Mouse (Mus musculus) neural tube, embryonic 11.5 days (tissue): Measurements from ENCODE around the gene Adcy5. TPM values are rescaled to one million over a fixed set of nuclear protein-coding genes. Genes with fewer than 3 reads are reported as not detected.

Experiments used
- ATAC-seq: fragments of 200-750 bp; cut with Nextera tagmentation; 2 replicates; pipeline ENCODE4 v1.8.0; 2017; ENCODE audit warnings: moderate number of reproducible peaks, mild to moderate bottlenecking, moderate TSS enrichment, moderate library complexity; ENCODE audit not compliant: insufficient read depth, low FRiP score, low TSS enrichment
- DNase-seq: peaks from one replicate; pipeline ENCODE4 v3.0.0-alpha.2; 2015; ENCODE audit warnings: low spot score
- H3K27ac ChIP-seq: fragments of 300-500 bp; sonication (generic); 2 replicates; pipeline ENCODE4 v1.5.1; 2014; ENCODE audit warnings: low read depth, mild to moderate bottlenecking, low read length
- H3K27me3 ChIP-seq: fragments of 300-500 bp; sonication (generic); 2 replicates; pipeline ENCODE4 v1.6.1; 2014; ENCODE audit warnings: mild to moderate bottlenecking, low read length, mixed read lengths; ENCODE audit not compliant: control insufficient read depth, insufficient read depth
- H3K36me3 ChIP-seq: fragments of 300-500 bp; sonication (generic); 2 replicates; pipeline ENCODE4 v1.6.1; 2014; ENCODE audit warnings: mild to moderate bottlenecking, low read length, moderate library complexity, mixed read lengths; ENCODE audit not compliant: control insufficient read depth, insufficient read depth
- H3K4me1 ChIP-seq: fragments of 300-500 bp; sonication (generic); 2 replicates; pipeline ENCODE4 v1.6.1; 2014; ENCODE audit warnings: low read length, mixed read lengths; ENCODE audit not compliant: control insufficient read depth, insufficient read depth
- H3K4me2 ChIP-seq: fragments of 300-500 bp; sonication (generic); 2 replicates; pipeline ENCODE4 v1.6.1; 2014; ENCODE audit warnings: low read depth, mild to moderate bottlenecking, moderate library complexity
- H3K4me3 ChIP-seq: fragments of 300-500 bp; sonication (generic); 2 replicates; pipeline ENCODE4 v1.5.1; 2014; ENCODE audit warnings: low read depth, low read length
- H3K9ac ChIP-seq: fragments of 300-500 bp; sonication (generic); 2 replicates; pipeline ENCODE4 v1.6.1; 2014; ENCODE audit warnings: mild to moderate bottlenecking, low read length
- H3K9me3 ChIP-seq: fragments of 300-500 bp; sonication (generic); 2 replicates; pipeline ENCODE4 v1.6.1; 2016; ENCODE audit warnings: low read length; ENCODE audit not compliant: control insufficient read depth
- WGBS: fragments of 180-500 bp; shearing (Covaris S2); extraction: QIAGEN DNeasy Blood & Tissue Kit; methylation state at CpG from one replicate; pipeline ENCODE4 v1.1.7; 2014; 5-methylcytosine and 5-hydroxymethylcytosine counted together
- polyA plus RNA-seq: library from polyadenylated mRNA; unstranded; fragments of >200 nt; fragmentation: Nextera tagmentation; extraction: Ambion mirVana; gene quantifications from 2 replicates; pipeline ENCODE4 v1.2.1, GENCODE M21; 2014

The Adcy5 gene
- polyA plus RNA-seq, 1 experiment from 2014 or later, result 2.3 TPM

DNA sequence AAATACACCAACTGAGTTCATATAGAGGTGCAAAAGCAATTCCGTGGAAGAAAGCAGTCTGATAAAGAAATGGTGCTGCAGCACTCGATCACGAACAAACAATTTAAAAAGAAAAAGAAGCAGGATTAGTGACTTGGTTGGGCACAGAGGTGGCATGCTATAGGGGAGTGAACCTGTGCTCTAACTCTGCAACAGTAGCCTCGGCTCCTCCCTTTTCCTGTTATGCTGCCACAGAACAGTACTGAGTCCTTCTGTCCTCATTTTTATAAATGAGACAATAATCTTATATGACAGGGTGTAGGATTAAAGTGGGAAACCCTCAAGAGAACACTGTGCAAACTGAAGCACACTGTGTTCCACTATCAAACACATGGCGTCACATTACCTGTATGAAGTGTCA lies 162.8 kb downstream of the Adcy5 start:
- Histone ChIP-seq H3K4me1 (no peaks in the 10 kb centered on the region), H3K9me3 (no peaks in the 10 kb centered on the region), H3K27ac (no peak overlapping the region), H3K4me2 (no peak overlapping the region), H3K4me3 (no peak overlapping the region), H3K27me3 (no peaks in the 10 kb centered on the region), H3K36me3 (peaks cover 2% of the 10 kb centered on the region; the same call in 1 of the 2 replicates), H3K9ac (no peak overlapping the region)
- WGBS, result 87% methylated on average over 5 of the region's 5 CpGs
- DNase-seq (no peak), ATAC-seq (no peak)

GRCm38 (mm10) chr16:35318397-35318796 lies 163.7 kb downstream of the Adcy5 start:
- Histone ChIP-seq H3K4me3 (no peak overlapping the region), H3K4me2 (no peak overlapping the region), H3K27me3 (no peaks in the 10 kb centered on the region), H3K9ac (no peak overlapping the region), H3K36me3 (peaks cover 2% of the 10 kb centered on the region; the same call in 1 of the 2 replicates), H3K27ac (no peak overlapping the region), H3K4me1 (no peaks in the 10 kb centered on the region), H3K9me3 (no peaks in the 10 kb centered on the region)
- DNase-seq (no peak), ATAC-seq (no peak)
- WGBS, result 66% methylated on average over 6 of the region's 6 CpGs

DNA sequence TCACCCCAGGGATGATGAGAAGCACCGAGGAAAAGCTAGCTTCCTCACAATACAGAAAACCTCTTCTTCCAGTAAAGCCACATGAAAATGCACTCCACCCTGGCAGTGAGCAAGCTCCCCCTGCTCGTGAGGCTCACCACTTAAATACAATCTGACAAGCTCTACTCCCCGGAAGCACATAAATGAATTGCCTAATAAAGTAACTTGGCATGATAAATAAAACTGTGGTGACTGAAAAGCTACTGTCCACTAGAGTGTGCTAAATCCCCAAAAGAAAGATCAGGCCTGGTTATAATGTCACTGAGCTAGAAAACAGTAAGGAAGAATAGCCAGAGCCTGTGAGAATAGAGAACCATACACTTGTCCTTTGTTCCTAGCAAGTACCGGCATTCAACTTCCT lies 164.7 kb downstream of the Adcy5 start:
- H3K4me3 ChIP-seq, result no peak overlapping the region
- H3K27ac ChIP-seq, result no peak overlapping the region
- ATAC-seq, result no peak
- no peaks in the 10 kb centered on the region for H3K27me3 ChIP-seq
- H3K9ac ChIP-seq, result no peak overlapping the region
- no peaks in the 10 kb centered on the region for H3K9me3 ChIP-seq
- DNase-seq, result no peak
- H3K36me3 ChIP-seq, result no peaks in the 10 kb centered on the region
- no peaks in the 10 kb centered on the region for H3K4me1 ChIP-seq
- H3K4me2 ChIP-seq, result no peak overlapping the region
- 44% methylated on average over 4 of the region's 4 CpGs for WGBS

- H3K36me3 ChIP-seq, result no peaks in the 10 kb centered on the region
- 75% methylated on average over 2 of the region's 2 CpGs for WGBS
Observed at GRCm38 (mm10) chr16:35319773-35320172, 165.1 kb downstream of the Adcy5 start.

DNA sequence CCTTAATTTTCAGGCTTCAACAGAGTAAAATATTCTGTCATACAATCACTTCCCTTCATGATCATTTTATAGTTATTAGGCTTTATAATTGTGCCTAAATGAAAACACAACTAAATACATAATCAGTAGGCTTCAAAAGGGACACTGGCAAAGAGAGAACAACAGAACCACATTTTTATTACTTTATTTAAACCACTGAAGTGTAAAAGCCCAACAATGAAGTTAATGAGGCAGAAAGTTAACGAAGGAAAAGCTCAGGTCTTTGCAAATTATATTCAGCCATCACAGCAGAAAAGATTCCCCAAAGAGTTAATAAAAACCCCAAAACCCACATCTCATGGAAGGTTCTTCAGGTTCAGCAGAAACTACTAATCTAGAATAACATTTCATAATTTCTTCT lies 175.8 kb downstream of the Adcy5 start:
- Histone ChIP-seq H3K4me3 (no peak overlapping the region), H3K4me2 (no peak overlapping the region), H3K36me3 (no peaks in the 10 kb centered on the region), H3K9me3 (no peaks in the 10 kb centered on the region), H3K27ac (no peak overlapping the region), H3K4me1 (no peaks in the 10 kb centered on the region), H3K9ac (no peak overlapping the region), H3K27me3 (no peaks in the 10 kb centered on the region)
- DNase-seq, result no peak
- ATAC-seq, result no peak
- WGBS, result 44% methylated on average over 1 of the region's 1 CpGs

More at GRCm38 (mm10) chr16:35319773-35320172, 165.1 kb downstream of the Adcy5 start:
- Histone ChIP-seq H3K9ac (no peak overlapping the region), H3K27me3 (no peaks in the 10 kb centered on the region), H3K4me2 (no peak overlapping the region), H3K4me3 (no peak overlapping the region), H3K27ac (no peak overlapping the region), H3K4me1 (no peaks in the 10 kb centered on the region), H3K9me3 (no peaks in the 10 kb centered on the region)
- ATAC-seq (no peak), DNase-seq (no peak)

Other genes starting within 250 kb of the Adcy5 start
- gene Hacd2, start 132.4 kb upstream of the Adcy5 start, polyA plus RNA-seq, result 25.7 and 29.3 TPM in 2 replicates
- 33.2 and 35.3 TPM in 2 replicates for gene Sec22a, start 209.0 kb downstream of the Adcy5 start, polyA plus RNA-seq